Mouse (Mus musculus) pancreas, adult 10 weeks (tissue): ENCODE results near the gene Chrnb2. TPM values are rescaled to one million over a fixed set of nuclear protein-coding genes. Genes with fewer than 3 reads are reported as not detected.

Source experiments
- polyA plus RNA-seq: library from polyadenylated mRNA; stranded (reverse); fragments of 350-450 nt; fragmentation: Illumina TruSeq; extraction: RNeasy Lipid Tissue Mini Kit (QIAGEN cat#74804); gene quantifications from one replicate; pipeline ENCODE4 v1.2.3, GENCODE M21; 2015; ENCODE audit warnings: low read depth, low replicate concordance; ENCODE audit not compliant: insufficient read depth

The Chrnb2 gene
- 0.65 TPM for polyA plus RNA-seq

DNA sequence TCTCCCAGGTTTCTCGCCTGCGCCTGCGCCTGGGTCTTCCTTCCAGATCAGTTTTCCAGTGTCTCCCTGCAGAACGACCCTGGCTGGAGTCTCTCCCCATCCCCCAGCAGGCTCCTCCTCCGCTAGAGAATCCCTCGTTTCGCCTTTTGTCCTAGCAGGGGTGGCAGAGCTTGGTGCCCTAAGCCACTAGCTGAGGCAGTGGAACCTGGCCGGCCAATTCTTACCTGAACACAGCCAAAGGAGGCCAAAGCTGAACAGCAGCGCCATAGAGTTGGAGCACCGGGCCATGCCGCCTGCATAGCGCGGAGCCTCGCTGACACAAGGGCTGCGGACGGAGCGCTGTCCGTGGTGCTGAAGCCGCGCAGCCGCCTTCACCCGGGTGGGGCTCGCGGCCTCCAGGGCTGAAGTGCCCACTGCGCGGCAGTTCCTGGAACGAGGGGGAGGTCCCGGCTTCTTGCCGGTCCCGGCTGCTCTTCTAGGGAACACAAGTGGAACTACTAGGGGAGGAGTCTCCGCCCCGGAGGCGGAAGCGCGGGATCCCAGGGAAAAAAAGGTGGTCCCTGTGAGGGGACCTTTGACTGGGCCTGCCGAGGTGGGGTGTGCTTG, at the start of gene Chrnb2:
TSS of gene Chrnb2 (minus strand) at position 514 of the 606 bp plus-strand sequence.

DNA sequence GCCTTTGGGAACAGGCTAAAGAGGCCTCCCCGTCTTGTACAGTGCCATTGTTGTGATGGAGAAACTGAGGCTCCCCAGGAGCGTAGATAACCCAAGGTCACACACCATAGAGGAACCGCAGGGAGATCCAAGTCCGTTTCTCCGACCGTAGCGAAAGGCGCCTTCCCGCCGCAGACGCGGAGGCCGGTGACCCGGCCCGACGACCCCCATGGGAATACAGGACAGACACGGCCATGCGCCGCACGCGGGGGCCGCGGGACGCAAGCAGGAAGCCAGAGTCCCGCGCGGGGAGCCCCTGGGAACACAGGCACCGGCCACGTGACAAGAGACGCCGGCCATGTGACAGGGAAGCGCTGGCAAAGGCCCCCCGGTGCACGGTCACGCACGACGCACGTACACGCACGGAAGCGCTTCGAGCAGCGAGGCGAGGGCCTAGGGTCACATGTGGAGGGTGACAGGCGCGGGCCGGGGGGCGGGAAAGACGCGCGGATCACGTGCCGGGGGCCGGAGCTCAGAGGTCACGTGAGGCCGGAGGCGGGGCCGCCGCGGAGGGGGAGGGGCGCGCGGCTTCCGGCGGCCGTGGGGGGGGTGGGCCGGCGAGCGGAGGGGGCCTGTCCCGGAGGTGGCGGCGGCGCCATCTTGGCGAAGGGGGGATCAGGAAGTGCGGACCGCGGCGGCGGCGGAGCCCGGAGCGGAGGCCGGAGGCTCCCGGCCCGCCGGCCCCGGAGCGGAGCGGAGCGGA, 8.7 kb upstream of the Chrnb2 start, which contains the start of gene Ube2q1:
TSS of gene Ube2q1 (plus strand) at position 649 of the 742 bp plus-strand sequence.

DNA sequence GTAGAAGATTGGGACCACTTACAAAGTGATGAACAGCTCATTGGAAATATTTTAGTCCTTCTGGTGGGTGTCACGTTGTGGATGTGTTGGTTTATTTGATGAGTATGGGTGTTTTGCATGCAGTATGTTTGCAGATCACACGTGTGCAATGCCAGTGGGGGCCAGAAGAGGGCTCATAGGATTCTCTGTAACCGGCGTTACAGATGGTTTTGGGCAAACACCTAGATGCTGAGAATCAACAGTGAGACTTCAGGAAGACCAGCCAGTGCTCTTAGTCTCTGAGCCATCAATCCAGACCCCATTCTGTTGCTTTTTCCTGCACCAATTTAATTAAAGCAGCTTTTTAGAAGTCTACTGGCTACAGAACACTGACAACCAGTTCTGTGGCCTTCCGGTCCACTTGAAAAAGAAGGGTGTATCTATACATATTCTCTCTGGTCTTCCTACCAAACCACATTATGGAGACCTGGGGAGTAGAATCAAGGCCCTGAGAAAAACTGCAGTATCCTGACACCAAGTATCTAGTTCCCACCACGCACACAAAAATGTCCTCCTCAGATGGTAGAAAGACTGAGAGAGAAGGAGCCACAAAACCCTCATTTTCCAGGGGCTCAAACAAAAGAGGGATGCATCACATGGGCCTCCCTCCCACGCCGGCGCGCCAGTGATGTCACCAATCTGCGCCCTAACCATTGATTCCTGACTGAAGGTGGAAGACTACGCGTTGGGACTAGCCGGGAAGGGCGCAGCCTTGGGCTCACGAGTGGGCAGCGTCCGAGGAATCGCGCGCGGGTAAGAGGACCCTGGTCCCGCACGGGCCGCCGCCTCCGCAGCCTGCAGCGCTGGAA, 49.8 kb downstream of the Chrnb2 start, which contains the start of gene Adar:
TSS of gene Adar (plus strand) at position 664 of the 848 bp plus-strand sequence.

Other genes starting within 250 kb of the Chrnb2 start
- 1.5 TPM for gene Kcnn3, start 244.5 kb downstream of the Chrnb2 start, polyA plus RNA-seq
- gene Adar, start 49.6 kb downstream of the Chrnb2 start, polyA plus RNA-seq = 8.9 TPM
- 19.4 TPM for gene Ube2q1, start 9.0 kb upstream of the Chrnb2 start, polyA plus RNA-seq
- 6.4 TPM for gene She, start 66.7 kb upstream of the Chrnb2 start, polyA plus RNA-seq
- gene Il6ra, start 148.6 kb upstream of the Chrnb2 start, polyA plus RNA-seq = 4.7 TPM
- 10.9 TPM for gene Atp8b2, start 198.9 kb upstream of the Chrnb2 start, polyA plus RNA-seq
- 32.6 TPM for gene Hax1, start 234.1 kb upstream of the Chrnb2 start, polyA plus RNA-seq